ENCODE assay signal across 20 mouse cellular contexts in the genomic region with DNA sequence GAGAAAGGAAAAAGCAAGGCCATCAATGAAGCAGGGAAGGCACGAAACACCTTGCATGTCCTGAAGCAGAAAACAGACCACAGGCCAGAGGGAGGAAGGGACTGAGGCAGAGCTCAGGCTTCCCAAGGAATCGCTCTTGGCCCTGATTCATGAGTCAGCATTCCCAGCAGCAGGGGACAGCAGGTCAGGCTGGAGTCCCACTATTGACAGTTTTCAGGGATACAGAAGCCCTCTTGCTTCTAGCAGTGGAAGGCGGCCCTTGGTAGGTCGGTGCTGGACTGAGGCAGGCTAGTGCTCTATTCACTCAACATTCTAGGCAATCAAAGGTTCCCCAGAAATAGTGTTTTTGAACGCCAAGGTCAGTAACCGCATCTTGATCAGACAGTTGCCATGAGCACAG. TPM values are rescaled to one million over a fixed set of nuclear protein-coding genes. Genes with fewer than 3 reads are reported as not detected.
DNase-seq lines count a peak whose midpoint lies in the region; ATAC-seq and TF ChIP-seq lines count a peak whose summit lies in the region.
"Had no signal": no experiment of that assay in that cellular context is flagged by ENCODE, and none has a peak within 500 bp of the region (broad histone marks: within the 10 kb centered on the region; RNA-seq: fewer than 3 reads in every experiment).

No protein-coding gene starts in this region.

- H3K36me3 ChIP-seq in hindbrain, postnatal 0 days (ENCODE audit: insufficient read depth, low read length) = no peaks in the 10 kb centered on the region
- no peaks in the 10 kb centered on the region for H3K36me3 ChIP-seq in hindbrain, embryonic 12.5 days
- H3K36me3 ChIP-seq in liver, embryonic 13.5 days = peaks cover 33% of the 10 kb centered on the region
- H3K36me3 ChIP-seq: limb, embryonic 15.5 days had no signal

- no peak overlapping the region for H3K9ac ChIP-seq in hindbrain, postnatal 0 days (replicated peaks; ENCODE audit: low read length)
- no peak overlapping the region for H3K9ac ChIP-seq in hindbrain, embryonic 12.5 days
- peak overlapping the region; percentile 77 for H3K9ac ChIP-seq in liver, embryonic 13.5 days
- H3K9ac ChIP-seq: forebrain, embryonic 13.5 days; limb, embryonic 15.5 days had no signal

- WGBS in hindbrain, postnatal 0 days = 47% methylated on average over 6 of the region's 6 CpGs
- WGBS in hindbrain, embryonic 12.5 days = 61% methylated on average over 6 of the region's 6 CpGs
- 76% methylated on average over 6 of the region's 6 CpGs for WGBS in liver, embryonic 13.5 days (ENCODE audit: insufficient replicate concordance)

- H3K9me3 ChIP-seq in hindbrain, postnatal 0 days (ENCODE audit: low read length) = no peaks in the 10 kb centered on the region
- no peaks in the 10 kb centered on the region for H3K9me3 ChIP-seq in hindbrain, embryonic 12.5 days (replicated peaks)
- no peaks in the 10 kb centered on the region for H3K9me3 ChIP-seq in liver, embryonic 13.5 days (replicated peaks)
- H3K9me3 ChIP-seq: forebrain, embryonic 13.5 days; limb, embryonic 15.5 days had no signal

- H3K4me3 ChIP-seq in hindbrain, postnatal 0 days (ENCODE audit: low read length) = no peak overlapping the region
- H3K4me3 ChIP-seq in hindbrain, embryonic 12.5 days = no peak overlapping the region
- H3K4me3 ChIP-seq in liver, embryonic 13.5 days (replicated peaks) = peak overlapping the region; percentile 51
- H3K4me3 ChIP-seq: forebrain, embryonic 13.5 days; limb, embryonic 15.5 days had no signal

- H3K27ac ChIP-seq in hindbrain, postnatal 0 days = no peak overlapping the region
- H3K27ac ChIP-seq in hindbrain, embryonic 12.5 days = no peak overlapping the region
- peak overlapping the region; percentile 99 for H3K27ac ChIP-seq in liver, embryonic 13.5 days
- H3K27ac ChIP-seq: forebrain, embryonic 13.5 days; limb, embryonic 15.5 days; macrophage had no signal

- no peak for TF ChIP-seq CTCF in hindbrain, postnatal 0 days (IDR thresholded peaks at IDR 0.05; ENCODE audit: low read depth)

- no peak overlapping the region for H3K4me2 ChIP-seq in hindbrain, postnatal 0 days (ENCODE audit: low read depth, low read length)
- H3K4me2 ChIP-seq in hindbrain, embryonic 12.5 days (replicated peaks) = no peak overlapping the region
- H3K4me2 ChIP-seq in liver, embryonic 13.5 days = peak overlapping the region; percentile 86
- H3K4me2 ChIP-seq: forebrain, embryonic 13.5 days; limb, embryonic 15.5 days had no signal

- peaks cover 36% of the 10 kb centered on the region for H3K4me1 ChIP-seq in hindbrain, postnatal 0 days (ENCODE audit: insufficient read depth, low read length)
- H3K4me1 ChIP-seq in hindbrain, embryonic 12.5 days = peaks cover 68% of the 10 kb centered on the region
- H3K4me1 ChIP-seq in liver, embryonic 13.5 days (replicated peaks) = peaks cover 100% of the 10 kb centered on the region

- DNase-seq in embryo, embryonic 10 days (ENCODE audit: low spot score) = peak; percentile 37
- DNase-seq in embryo, embryonic 11 days = no peak
- DNase-seq in hindbrain, postnatal 0 days (ENCODE audit: low spot score) = peak; percentile 19
- DNase-seq in brain, adult 2 months (ENCODE audit: low read depth, low spot score) = peak; percentile 58
- DNase-seq in liver, embryonic 13.5 days = no peak
- no peak for DNase-seq in urinary bladder, adult 2 months (ENCODE audit: low spot score)
- no peak for DNase-seq in lung, adult 18-20 months
- DNase-seq: adrenal gland, postnatal 14 days; heart, adult 18-20 months; retina, postnatal 1 day; thymus, postnatal 14 days had no signal

- no peaks in the 10 kb centered on the region for H3K27me3 ChIP-seq in hindbrain, postnatal 0 days (ENCODE audit: insufficient read depth, low read length)
- H3K27me3 ChIP-seq in hindbrain, embryonic 12.5 days = no peaks in the 10 kb centered on the region
- 0 out of 2 replicates have a peak, but pooled peaks cover 3% of the 10 kb centered on the region for H3K27me3 ChIP-seq in liver, embryonic 13.5 days
- H3K27me3 ChIP-seq: forebrain, embryonic 13.5 days; limb, embryonic 15.5 days had no signal

- ATAC-seq in hindbrain, postnatal 0 days = no peak
- no peak for ATAC-seq in hindbrain, embryonic 12.5 days (ENCODE audit: low FRiP score)
- no peak for ATAC-seq in liver, embryonic 13.5 days (ENCODE audit: low read depth)
- ATAC-seq: forebrain, embryonic 13.5 days; hindbrain, embryonic 16.5 days had no signal

RNA-seq across cellular contexts. Expression of a gene that starts 6.8 kb away (rescaled TPM):
- total RNA-seq in hindbrain, postnatal 0 days (2014; rRNA removed) = 101 and 112 TPM in 2 replicates
- 31.3 and 31.9 TPM in 2 replicates for polyA plus RNA-seq in hindbrain, postnatal 0 days (2015; fragmentation: Nextera tagmentation; extraction: Ambion mirVana)
- 23.6 and 27.6 TPM in 2 replicates for polyA plus RNA-seq in hindbrain, embryonic 12.5 days (2016; fragmentation: Nextera tagmentation; extraction: Ambion mirVana)
- polyA plus RNA-seq in liver, embryonic 13.5 days (2015; fragmentation: Nextera tagmentation; extraction: Ambion mirVana) = 17.5 and 22.1 TPM in 2 replicates
- 18.7 and 22.4 TPM in 2 replicates for polyA plus RNA-seq in urinary bladder, adult 2 months (2012; rRNA removed)

RNA-seq across cellular contexts. Expression of a gene that starts 11.7 kb away (rescaled TPM):
- total RNA-seq in hindbrain, postnatal 0 days (2014; rRNA removed) = 0.68 TPM in 1 of 2 replicates, not detected in the other
- polyA plus RNA-seq in hindbrain, postnatal 0 days (2015; fragmentation: Nextera tagmentation; extraction: Ambion mirVana) = 0.46 and 0.81 TPM in 2 replicates
- polyA plus RNA-seq in hindbrain, embryonic 12.5 days (2016; fragmentation: Nextera tagmentation; extraction: Ambion mirVana) = 0.15 TPM in 1 of 2 replicates, not detected in the other
- polyA plus RNA-seq in liver, embryonic 13.5 days (2015; fragmentation: Nextera tagmentation; extraction: Ambion mirVana) = not detected in 2 replicates
- 0.07 TPM in 1 of 2 replicates, not detected in the other for polyA plus RNA-seq in urinary bladder, adult 2 months (2012; rRNA removed)
- total RNA-seq: adrenal gland, postnatal 14 days; heart, adult 18-20 months had no signal
- polyA plus RNA-seq: embryonic facial prominence, embryonic 14.5 days; kidney, embryonic 14.5 days; limb, embryonic 15.5 days; macrophage; small intestine, adult 2 months; stomach, embryonic 14.5 days had no signal

RNA-seq across cellular contexts. Expression of a gene that starts 43.8 kb away (rescaled TPM):
- total RNA-seq in hindbrain, postnatal 0 days (2014; rRNA removed) = 25.5 and 29.7 TPM in 2 replicates
- 17.9 and 20.4 TPM in 2 replicates for polyA plus RNA-seq in hindbrain, postnatal 0 days (2015; fragmentation: Nextera tagmentation; extraction: Ambion mirVana)
- polyA plus RNA-seq in hindbrain, embryonic 12.5 days (2016; fragmentation: Nextera tagmentation; extraction: Ambion mirVana) = 8.9 and 10.2 TPM in 2 replicates
- polyA plus RNA-seq in liver, embryonic 13.5 days (2015; fragmentation: Nextera tagmentation; extraction: Ambion mirVana) = 28.5 and 32.7 TPM in 2 replicates
- 18.2 and 21.8 TPM in 2 replicates for polyA plus RNA-seq in urinary bladder, adult 2 months (2012; rRNA removed)

RNA-seq across cellular contexts. Expression of a gene that starts 52.3 kb away (rescaled TPM):
- total RNA-seq in hindbrain, postnatal 0 days (2014; rRNA removed) = 3.8 and 4.0 TPM in 2 replicates
- polyA plus RNA-seq in hindbrain, postnatal 0 days (2015; fragmentation: Nextera tagmentation; extraction: Ambion mirVana) = 1.1 and 1.6 TPM in 2 replicates
- polyA plus RNA-seq in hindbrain, embryonic 12.5 days (2016; fragmentation: Nextera tagmentation; extraction: Ambion mirVana) = 3.7 and 4.5 TPM in 2 replicates
- polyA plus RNA-seq in liver, embryonic 13.5 days (2015; fragmentation: Nextera tagmentation; extraction: Ambion mirVana) = 5.8 and 6.6 TPM in 2 replicates
- polyA plus RNA-seq in urinary bladder, adult 2 months (2012; rRNA removed) = 15.4 and 17.0 TPM in 2 replicates

Comparison
In these comparisons a context has a peak if more than half of its experiments do, and no peak if none do; other contexts are left out.
1. DNase-seq: peak in embryo, embryonic 10 days (single experiment), hindbrain, postnatal 0 days (single experiment) and brain, adult 2 months (single experiment); none in embryo, embryonic 11 days (single experiment), liver, embryonic 13.5 days (single experiment), urinary bladder, adult 2 months (single experiment) and lung, adult 18-20 months (0 of 2).